Mouse (Mus musculus) stomach, embryonic 16.5 days (tissue): Measurements from ENCODE around the gene Pip5k1a. TPM values are rescaled to one million over a fixed set of nuclear protein-coding genes. Genes with fewer than 3 reads are reported as not detected.
A peak's percentile ranks its signal among the peaks of the same experiment; 100 is the strongest.

ENCODE experiments used
- ATAC-seq: fragments of 200-750 bp; cut with Nextera tagmentation; 2 replicates; pipeline ENCODE4 v1.8.0; 2017; ENCODE audit warnings: moderate number of reproducible peaks, moderate TSS enrichment; ENCODE audit not compliant: insufficient read depth, low FRiP score
- H3K27ac ChIP-seq: fragments of 300-500 bp; sonication (generic); 2 replicates; pipeline ENCODE4 v1.5.1; 2014; ENCODE audit warnings: low read length
- H3K27me3 ChIP-seq: fragments of 300-500 bp; sonication (generic); 2 replicates; pipeline ENCODE4 v1.6.1; 2014; ENCODE audit warnings: low read length, control low read depth, mixed read lengths; ENCODE audit not compliant: control insufficient read depth, insufficient read depth
- H3K36me3 ChIP-seq: fragments of 300-500 bp; sonication (generic); 2 replicates; pipeline ENCODE4 v1.6.1; 2014; ENCODE audit warnings: low read length; ENCODE audit not compliant: control insufficient read depth, insufficient read depth
- H3K4me1 ChIP-seq: fragments of 300-500 bp; sonication (generic); 2 replicates; pipeline ENCODE4 v1.6.1; 2014; ENCODE audit warnings: low read length, control low read depth, mixed read lengths; ENCODE audit not compliant: control insufficient read depth, insufficient read depth
- H3K4me2 ChIP-seq: fragments of 300-500 bp; sonication (generic); 2 replicates; pipeline ENCODE4 v1.6.1; 2014; ENCODE audit warnings: low read depth, low read length, mixed read lengths
- H3K4me3 ChIP-seq: fragments of 300-500 bp; sonication (generic); replicated peaks from 2 replicates; pipeline ENCODE4 v1.5.1; 2014; ENCODE audit warnings: mild to moderate bottlenecking, low read length
- H3K9ac ChIP-seq: fragments of 300-500 bp; sonication (generic); 2 replicates; pipeline ENCODE4 v1.6.1; 2014; ENCODE audit warnings: low read length
- H3K9me3 ChIP-seq: fragments of 300-500 bp; sonication (generic); replicated peaks from 2 replicates; pipeline ENCODE4 v1.6.1; 2016; ENCODE audit warnings: low read length, control low read depth; ENCODE audit not compliant: control insufficient read depth
- WGBS: fragments of 180-500 bp; shearing (Covaris S2); extraction: QIAGEN DNeasy Blood & Tissue Kit; methylation state at CpG from one replicate; pipeline ENCODE4 v1.1.7; 2014; 5-methylcytosine and 5-hydroxymethylcytosine counted together
- polyA plus RNA-seq: library from polyadenylated mRNA; unstranded; fragments of >200 nt; fragmentation: Nextera tagmentation; extraction: Ambion mirVana; gene quantifications from 2 replicates; pipeline ENCODE4 v1.2.1, GENCODE M21; 2015

Gene Pip5k1a
- 18.6 and 19.0 TPM in 2 replicates for polyA plus RNA-seq

DNA sequence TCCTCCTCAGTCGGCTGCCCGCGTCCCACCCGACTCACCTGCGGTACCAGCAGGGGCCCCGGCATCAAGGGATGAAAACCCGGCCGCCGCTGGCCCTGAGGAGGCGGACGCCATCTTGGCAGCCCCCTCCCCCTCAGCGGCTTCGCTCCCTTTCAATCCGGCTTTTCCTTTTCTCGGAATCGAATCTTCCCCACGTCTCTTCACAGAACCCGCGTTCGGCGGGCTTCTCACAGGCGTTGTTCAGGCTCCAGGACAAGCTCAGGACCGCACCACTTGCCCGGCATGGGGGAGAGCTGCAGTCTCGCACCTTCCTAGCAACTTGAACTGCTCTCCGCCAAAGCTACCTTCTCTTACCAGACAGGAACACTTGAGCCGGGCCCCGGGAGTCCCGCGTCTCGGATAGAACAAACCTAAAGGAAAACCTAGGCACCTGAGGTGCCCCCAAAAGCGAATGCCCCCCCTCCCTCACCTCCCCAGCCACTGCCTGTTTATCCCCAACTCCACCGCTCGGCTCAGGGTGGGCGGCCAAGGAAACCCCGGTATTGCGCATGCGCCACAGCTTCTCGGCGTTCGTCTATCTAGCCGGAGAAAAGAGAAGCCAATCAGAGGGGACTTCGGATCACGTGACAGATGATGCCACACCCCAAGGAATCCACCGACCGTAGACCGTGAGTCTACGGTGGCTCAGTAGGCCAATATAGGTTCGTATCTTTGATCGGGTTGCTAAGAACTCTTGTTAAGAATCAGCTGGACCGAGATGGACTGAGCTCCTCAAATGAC lies at the start of gene Pip5k1a:
TSS of gene Pip5k1a (minus strand) at position 593 of the 780 bp plus-strand sequence.
- peak within 1 kb of the TSS; percentile 81 for H3K9ac ChIP-seq
- H3K36me3 ChIP-seq = no peaks in the 10 kb centered on the region
- ATAC-seq = peak; percentile 92
- peak within 1 kb of the TSS; percentile 63 for H3K4me3 ChIP-seq
- under 1% methylated on average over 51 of the region's 51 CpGs for WGBS
- H3K9me3 ChIP-seq = no peaks in the 10 kb centered on the region
- no peaks in the 10 kb centered on the region for H3K27me3 ChIP-seq
- H3K4me2 ChIP-seq = peak within 1 kb of the TSS; percentile 83
- H3K27ac ChIP-seq = peak within 1 kb of the TSS; percentile 57
- H3K4me1 ChIP-seq = peaks cover 12% of the 10 kb centered on the region

- H3K4me3 ChIP-seq = no peak overlapping the region
- no peaks in the 10 kb centered on the region for H3K4me1 ChIP-seq
- H3K9ac ChIP-seq = no peak overlapping the region
- no peaks in the 10 kb centered on the region for H3K9me3 ChIP-seq
- WGBS = 54% methylated on average over 4 of the region's 4 CpGs
- H3K36me3 ChIP-seq = no peaks in the 10 kb centered on the region
- H3K27ac ChIP-seq = no peak overlapping the region
- no peak overlapping the region for H3K4me2 ChIP-seq
- H3K27me3 ChIP-seq = no peaks in the 10 kb centered on the region
- no peak for ATAC-seq
Measured at GRCm38 (mm10) chr3:95153874-95154273, 47.1 kb upstream of the Pip5k1a start.

GRCm38 (mm10) chr3:95147924-95148323 lies 41.2 kb upstream of the Pip5k1a start:
- 54% methylated on average over 3 of the region's 3 CpGs for WGBS
- H3K9ac ChIP-seq = no peak overlapping the region
- no peak for ATAC-seq
- no peaks in the 10 kb centered on the region for H3K36me3 ChIP-seq
- H3K27ac ChIP-seq = no peak overlapping the region
- no peaks in the 10 kb centered on the region for H3K4me1 ChIP-seq
- no peak overlapping the region for H3K4me3 ChIP-seq
- no peaks in the 10 kb centered on the region for H3K9me3 ChIP-seq
- H3K4me2 ChIP-seq = no peak overlapping the region
- no peaks in the 10 kb centered on the region for H3K27me3 ChIP-seq

GRCm38 (mm10) chr3:95142617-95143011 lies 35.9 kb upstream of the Pip5k1a start:
- Histone ChIP-seq H3K9ac (no peak overlapping the region), H3K4me3 (no peak overlapping the region), H3K9me3 (no peaks in the 10 kb centered on the region), H3K4me1 (no peaks in the 10 kb centered on the region), H3K27me3 (no peaks in the 10 kb centered on the region), H3K36me3 (0 out of 2 replicates have a peak, but pooled peaks cover 6% of the 10 kb centered on the region), H3K27ac (no peak overlapping the region), H3K4me2 (no peak overlapping the region)
- WGBS = 7% methylated on average over 5 of the region's 5 CpGs
- ATAC-seq = peak; percentile 79; the same call in 1 of the 2 replicates

- Histone ChIP-seq H3K27me3 (no peaks in the 10 kb centered on the region), H3K27ac (peak within 1 kb of the TSS; percentile 33; the same call in 1 of the 2 replicates), H3K4me1 (no peaks in the 10 kb centered on the region), H3K9ac (no peak within 1 kb of the TSS), H3K9me3 (no peaks in the 10 kb centered on the region), H3K4me3 (peak within 1 kb of the TSS; percentile 19), H3K4me2 (no peak within 1 kb of the TSS), H3K36me3 (0 out of 2 replicates have a peak, but pooled peaks cover 6% of the 10 kb centered on the region)
- no peak; the same call in 1 of the 2 replicates for ATAC-seq
- WGBS = 77% methylated on average over 10 of the region's 10 CpGs
Measured at GRCm38 (mm10) chr3:95141952-95142616, 35.4 kb upstream of the Pip5k1a start, which contains the start of gene Tnfaip8l2. Gene Tnfaip8l2, minus strand, starts transcription at chr3:95142360.

GRCm38 (mm10) chr3:95141474-95141873 lies 34.7 kb upstream of the Pip5k1a start:
- peak overlapping the region; percentile 33; the same call in 1 of the 2 replicates for H3K27ac ChIP-seq
- 0 out of 2 replicates have a peak, but pooled peaks cover 6% of the 10 kb centered on the region for H3K36me3 ChIP-seq
- H3K4me2 ChIP-seq = no peak overlapping the region
- no peaks in the 10 kb centered on the region for H3K4me1 ChIP-seq
- no peak overlapping the region for H3K9ac ChIP-seq
- no peaks in the 10 kb centered on the region for H3K27me3 ChIP-seq
- WGBS = 90% methylated on average over 9 of the region's 9 CpGs
- peak overlapping the region; percentile 19; the same call in 1 of the 2 replicates for H3K4me3 ChIP-seq
- no peaks in the 10 kb centered on the region for H3K9me3 ChIP-seq
- ATAC-seq = no peak

DNA sequence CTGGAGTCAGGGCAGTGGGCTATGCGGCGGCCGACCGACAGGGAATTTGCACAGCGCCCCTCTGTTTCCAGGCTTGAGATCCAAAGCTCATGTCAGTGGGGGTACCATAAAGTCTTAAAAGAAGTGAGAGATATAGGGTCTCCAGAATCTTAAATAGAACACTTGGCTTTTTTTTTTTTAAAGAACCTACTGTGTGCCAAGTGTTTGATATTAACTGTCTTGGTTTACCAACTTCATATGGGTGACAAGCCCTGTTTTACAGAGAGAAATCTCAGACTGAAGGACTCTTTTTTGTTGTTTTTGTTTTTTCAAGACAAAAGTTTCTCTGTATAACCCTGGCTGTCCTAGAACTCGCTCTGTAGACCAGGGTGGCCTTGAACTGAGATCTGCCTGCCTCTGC lies 34.1 kb upstream of the Pip5k1a start:
- H3K36me3 ChIP-seq = 0 out of 2 replicates have a peak, but pooled peaks cover 6% of the 10 kb centered on the region
- no peaks in the 10 kb centered on the region for H3K9me3 ChIP-seq
- no peaks in the 10 kb centered on the region; the same call in 1 of the 2 replicates for H3K4me1 ChIP-seq
- H3K4me2 ChIP-seq = no peak overlapping the region
- no peak overlapping the region for H3K9ac ChIP-seq
- 0 out of 2 replicates have a peak overlapping the region, but pooled peaks have one; percentile 2 for H3K4me3 ChIP-seq
- no peaks in the 10 kb centered on the region for H3K27me3 ChIP-seq
- ATAC-seq = no peak
- H3K27ac ChIP-seq = no peak overlapping the region
- 81% methylated on average over 6 of the region's 6 CpGs for WGBS

GRCm38 (mm10) chr3:95140289-95140595 lies 33.5 kb upstream of the Pip5k1a start:
- H3K4me3 ChIP-seq = no peak overlapping the region
- no peak overlapping the region for H3K4me2 ChIP-seq
- H3K4me1 ChIP-seq = peaks cover 1% of the 10 kb centered on the region; the same call in 1 of the 2 replicates
- ATAC-seq = no peak
- no peaks in the 10 kb centered on the region for H3K9me3 ChIP-seq
- no peak overlapping the region for H3K9ac ChIP-seq
- WGBS = 65% methylated on average over 18 of the region's 18 CpGs
- 0 out of 2 replicates have a peak, but pooled peaks cover 6% of the 10 kb centered on the region for H3K36me3 ChIP-seq
- H3K27ac ChIP-seq = no peak overlapping the region
- H3K27me3 ChIP-seq = no peaks in the 10 kb centered on the region
